Mouse (Mus musculus): ENCODE measurements at regions not wholly inside any gene's neighbourhood (a gene's known extent, or its start where the extent isn't known, plus 50 kb on each side); places are given as distances from the start of the nearest gene placed in this dataset.

- Histone ChIP-seq H3K27ac (ENCODE audit: control insufficient read depth, insufficient read depth, low read depth, low read length) (no peak overlapping the region), H3K4me3 (ENCODE audit: control insufficient read depth, low read depth, low read length) (no peak overlapping the region), H3K27me3 (ENCODE audit: control insufficient read depth, insufficient read depth, low read length) (no peaks in the 10 kb centered on the region), H3K4me1 (ENCODE audit: control insufficient read depth, insufficient read depth, low read length) (no peaks in the 10 kb centered on the region), H3K36me3 (ENCODE audit: control insufficient read depth, insufficient read depth, low read length) (no peaks in the 10 kb centered on the region)
- TF ChIP-seq CTCF (IDR thresholded peaks at IDR 0.05; ENCODE audit: control insufficient read depth, insufficient read depth, insufficient replicate concordance, low read depth, low read length) (no peak), POLR2A (IDR thresholded peaks at IDR 0.05; ENCODE audit: control insufficient read depth, low read depth, low read length) (no peak)
Observed at GRCm38 (mm10) chr19:26414476-26415024, 190.3 kb upstream of the Smarca2 start.

DNA sequence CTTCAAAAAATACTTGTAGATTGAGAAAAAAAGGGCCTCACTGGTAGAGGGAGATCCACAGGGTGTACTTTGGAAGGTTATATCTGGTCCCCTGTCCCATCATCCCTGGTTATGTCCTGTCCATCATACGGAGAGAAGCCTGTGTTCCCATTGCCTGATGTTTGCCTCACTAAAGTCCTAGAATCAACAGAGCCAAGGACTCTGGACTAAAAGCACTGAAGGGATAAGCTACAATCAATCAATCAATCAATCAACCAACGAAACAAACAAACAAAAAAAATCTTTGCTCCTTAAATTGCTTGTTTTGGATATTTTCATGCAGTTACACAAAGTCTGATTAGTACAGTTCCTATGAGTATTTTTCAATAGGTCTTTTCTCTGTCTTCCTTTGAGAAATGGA, 185.1 kb upstream of the Smarca2 start:
- H3K4me3 ChIP-seq (ENCODE audit: control insufficient read depth, low read depth, low read length), result no peak overlapping the region
- TF ChIP-seq CTCF (IDR thresholded peaks at IDR 0.05; ENCODE audit: control insufficient read depth, insufficient read depth, insufficient replicate concordance, low read depth, low read length) (no peak), POLR2A (IDR thresholded peaks at IDR 0.05; ENCODE audit: control insufficient read depth, low read depth, low read length) (no peak)

DNA sequence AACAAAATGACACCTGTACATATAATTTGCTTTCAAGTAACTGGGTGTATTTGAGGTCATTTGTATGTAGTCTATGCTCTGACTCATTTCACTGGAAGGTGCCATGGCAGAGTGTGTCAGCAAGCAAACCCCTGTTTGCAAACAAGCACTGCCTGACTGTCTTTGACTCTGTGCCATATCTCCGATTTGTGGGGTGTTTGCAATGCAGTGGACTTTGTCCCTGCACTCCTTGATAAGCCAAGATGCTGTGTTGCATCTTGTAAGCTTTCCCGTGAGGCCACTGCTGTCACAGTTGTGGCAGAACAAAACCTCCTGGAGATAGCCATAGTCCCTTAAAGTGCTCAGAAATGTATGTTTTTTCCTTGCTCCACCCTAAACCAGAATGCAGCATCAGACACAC, 165.7 kb upstream of the Smarca2 start:
- no peak overlapping the region for H3K4me3 ChIP-seq (ENCODE audit: control insufficient read depth, low read depth, low read length)
- no peak overlapping the region for H3K27ac ChIP-seq (ENCODE audit: control insufficient read depth, insufficient read depth, low read depth, low read length)
- no peaks in the 10 kb centered on the region for H3K4me1 ChIP-seq (ENCODE audit: control insufficient read depth, insufficient read depth, low read length)
- no peaks in the 10 kb centered on the region for H3K27me3 ChIP-seq (ENCODE audit: control insufficient read depth, insufficient read depth, low read length)
- H3K36me3 ChIP-seq (ENCODE audit: control insufficient read depth, insufficient read depth, low read length), result no peaks in the 10 kb centered on the region
- no peak for TF ChIP-seq POLR2A (IDR thresholded peaks at IDR 0.05; ENCODE audit: control insufficient read depth, low read depth, low read length)
- no peak for TF ChIP-seq CTCF (IDR thresholded peaks at IDR 0.05; ENCODE audit: control insufficient read depth, insufficient read depth, insufficient replicate concordance, low read depth, low read length)

More for the DNA sequence above, 185.1 kb upstream of the Smarca2 start:
- H3K4me1 ChIP-seq (ENCODE audit: control insufficient read depth, insufficient read depth, low read length), result no peaks in the 10 kb centered on the region
- no peaks in the 10 kb centered on the region for H3K27me3 ChIP-seq (ENCODE audit: control insufficient read depth, insufficient read depth, low read length)
- H3K36me3 ChIP-seq (ENCODE audit: control insufficient read depth, insufficient read depth, low read length), result no peaks in the 10 kb centered on the region
- no peak overlapping the region for H3K27ac ChIP-seq (ENCODE audit: control insufficient read depth, insufficient read depth, low read depth, low read length)

DNA sequence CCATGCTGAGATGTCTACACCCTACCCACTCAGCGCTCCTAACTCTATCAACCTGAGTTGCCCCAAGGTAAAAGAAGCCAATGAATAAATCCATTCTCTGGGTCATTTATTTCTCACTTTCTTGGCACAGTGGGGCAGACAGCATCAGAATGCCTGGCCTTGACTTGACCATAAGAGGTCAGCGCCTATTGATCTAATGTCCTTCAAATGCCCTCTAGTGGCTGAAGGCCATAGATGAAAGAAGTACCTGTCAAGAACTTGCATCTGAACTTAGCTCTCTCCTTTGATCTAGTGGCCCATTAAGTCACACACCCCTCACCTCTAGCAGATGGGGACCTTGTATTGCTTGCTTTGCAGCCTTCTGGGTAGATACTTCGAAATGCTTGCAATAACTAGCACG, 159.5 kb upstream of the Smarca2 start:
- H3K36me3 ChIP-seq (ENCODE audit: control insufficient read depth, insufficient read depth, low read length), result no peaks in the 10 kb centered on the region
- no peaks in the 10 kb centered on the region for H3K4me1 ChIP-seq (ENCODE audit: control insufficient read depth, insufficient read depth, low read length)
- H3K27me3 ChIP-seq (ENCODE audit: control insufficient read depth, insufficient read depth, low read length), result no peaks in the 10 kb centered on the region
- TF ChIP-seq POLR2A (IDR thresholded peaks at IDR 0.05; ENCODE audit: control insufficient read depth, low read depth, low read length), result no peak
- no peak for TF ChIP-seq CTCF (IDR thresholded peaks at IDR 0.05; ENCODE audit: control insufficient read depth, insufficient read depth, insufficient replicate concordance, low read depth, low read length)
- H3K4me3 ChIP-seq (ENCODE audit: control insufficient read depth, low read depth, low read length), result no peak overlapping the region
- no peak overlapping the region for H3K27ac ChIP-seq (ENCODE audit: control insufficient read depth, insufficient read depth, low read depth, low read length)

- no peaks in the 10 kb centered on the region for H3K27me3 ChIP-seq (ENCODE audit: control insufficient read depth, insufficient read depth, low read length)
- H3K4me1 ChIP-seq (ENCODE audit: control insufficient read depth, insufficient read depth, low read length), result no peaks in the 10 kb centered on the region
- H3K4me3 ChIP-seq (ENCODE audit: control insufficient read depth, low read depth, low read length), result no peak overlapping the region
- no peak overlapping the region for H3K27ac ChIP-seq (ENCODE audit: control insufficient read depth, insufficient read depth, low read depth, low read length)
- TF ChIP-seq CTCF (IDR thresholded peaks at IDR 0.05; ENCODE audit: control insufficient read depth, insufficient read depth, insufficient replicate concordance, low read depth, low read length), result no peak
- TF ChIP-seq POLR2A (IDR thresholded peaks at IDR 0.05; ENCODE audit: control insufficient read depth, low read depth, low read length), result no peak
- no peaks in the 10 kb centered on the region for H3K36me3 ChIP-seq (ENCODE audit: control insufficient read depth, insufficient read depth, low read length)
Observed at GRCm38 (mm10) chr19:26447427-26448023, 157.3 kb upstream of the Smarca2 start.

GRCm38 (mm10) chr19:26461712-26462111, 143.1 kb upstream of the Smarca2 start:
- Histone ChIP-seq H3K27ac (ENCODE audit: control insufficient read depth, insufficient read depth, low read depth, low read length) (no peak overlapping the region), H3K27me3 (ENCODE audit: control insufficient read depth, insufficient read depth, low read length) (no peaks in the 10 kb centered on the region), H3K36me3 (ENCODE audit: control insufficient read depth, insufficient read depth, low read length) (no peaks in the 10 kb centered on the region), H3K4me3 (ENCODE audit: control insufficient read depth, low read depth, low read length) (no peak overlapping the region), H3K4me1 (ENCODE audit: control insufficient read depth, insufficient read depth, low read length) (no peaks in the 10 kb centered on the region)
- TF ChIP-seq CTCF (IDR thresholded peaks at IDR 0.05; ENCODE audit: control insufficient read depth, insufficient read depth, insufficient replicate concordance, low read depth, low read length), result no peak
- TF ChIP-seq POLR2A (IDR thresholded peaks at IDR 0.05; ENCODE audit: control insufficient read depth, low read depth, low read length), result no peak

GRCm38 (mm10) chr19:26465228-26465627, 139.6 kb upstream of the Smarca2 start:
- Histone ChIP-seq H3K27ac (ENCODE audit: control insufficient read depth, insufficient read depth, low read depth, low read length) (no peak overlapping the region), H3K4me1 (ENCODE audit: control insufficient read depth, insufficient read depth, low read length) (no peaks in the 10 kb centered on the region), H3K27me3 (ENCODE audit: control insufficient read depth, insufficient read depth, low read length) (no peaks in the 10 kb centered on the region), H3K36me3 (ENCODE audit: control insufficient read depth, insufficient read depth, low read length) (no peaks in the 10 kb centered on the region), H3K4me3 (ENCODE audit: control insufficient read depth, low read depth, low read length) (no peak overlapping the region)
- TF ChIP-seq CTCF (IDR thresholded peaks at IDR 0.05; ENCODE audit: control insufficient read depth, insufficient read depth, insufficient replicate concordance, low read depth, low read length) (no peak), POLR2A (IDR thresholded peaks at IDR 0.05; ENCODE audit: control insufficient read depth, low read depth, low read length) (no peak)

Measured in testis, adult 2 months (tissue).